Mouse (Mus musculus) yolk sac, embryonic 10.5 days (tissue): Measurements from ENCODE around the gene Junb.

ENCODE experiments used
- DNase-seq: peaks from one replicate; pipeline ENCODE4 v3.0.0-alpha.2; 2017; ENCODE audit warnings: low spot score

Junb gene

GRCm38 (mm10) chr8:84937620-84938485 lies 40.7 kb downstream of the Junb start:
- DNase-seq = no peak

- peak; percentile 42 for DNase-seq
These were observed 41.5 kb downstream of the Junb start, which contains the start of gene Mast1 for GRCm38 (mm10) chr8:84936962-84937546. Gene Mast1, minus strand, starts transcription at chr8:84937359.

DNA sequence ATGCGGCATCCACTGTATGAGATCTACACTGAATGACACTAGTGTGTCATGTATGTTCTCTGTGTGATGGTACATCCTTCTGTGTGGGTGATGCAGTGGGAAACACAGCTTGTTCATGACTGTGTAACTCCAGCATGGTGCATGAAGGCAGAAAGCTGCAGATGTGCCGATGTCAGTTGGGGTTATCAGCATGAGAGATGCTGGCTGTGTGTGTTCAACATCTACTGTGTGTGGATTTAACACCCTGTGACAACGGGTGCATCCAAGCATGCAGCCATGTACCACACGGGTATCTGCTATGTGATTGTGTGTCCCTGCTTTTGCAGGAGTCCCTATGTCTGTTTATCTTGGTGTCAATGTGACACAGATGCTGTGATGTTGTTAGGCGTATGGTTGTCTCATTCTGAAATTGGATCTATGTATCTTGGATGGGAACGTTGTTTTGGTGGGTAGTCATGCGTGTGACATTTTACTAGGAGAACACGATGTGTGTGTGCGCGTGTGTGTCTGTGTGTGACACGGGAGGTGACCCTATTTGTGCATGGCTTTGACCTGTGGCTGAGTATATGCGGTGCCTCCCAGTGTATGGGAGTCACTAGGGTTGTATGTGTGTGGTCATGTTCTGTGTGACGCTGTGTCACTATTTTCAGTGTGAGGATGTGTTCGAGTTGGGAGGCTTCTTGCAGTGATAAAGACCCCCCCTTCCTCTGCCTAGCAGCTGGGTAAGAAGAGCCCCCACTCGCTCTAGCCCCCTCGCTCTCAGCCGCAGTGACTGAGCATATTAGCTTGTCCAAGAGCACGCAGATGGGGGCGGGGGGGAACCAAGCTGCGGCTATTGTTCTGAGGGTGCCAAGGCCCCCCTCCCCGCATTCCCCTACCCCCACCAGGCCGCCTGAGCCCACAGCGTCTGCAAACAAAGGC lies 42.2 kb downstream of the Junb start:
- DNase-seq = no peak

- DNase-seq = no peak
These were observed 43.0 kb downstream of the Junb start for GRCm38 (mm10) chr8:84935489-84935888.

- no peak for DNase-seq
These were observed 43.7 kb downstream of the Junb start for GRCm38 (mm10) chr8:84934860-84935259.

- DNase-seq = no peak
These were observed 44.6 kb downstream of the Junb start for GRCm38 (mm10) chr8:84933767-84934559.

GRCm38 (mm10) chr8:84930582-84930981 lies 47.9 kb downstream of the Junb start:
- DNase-seq = no peak

DNA sequence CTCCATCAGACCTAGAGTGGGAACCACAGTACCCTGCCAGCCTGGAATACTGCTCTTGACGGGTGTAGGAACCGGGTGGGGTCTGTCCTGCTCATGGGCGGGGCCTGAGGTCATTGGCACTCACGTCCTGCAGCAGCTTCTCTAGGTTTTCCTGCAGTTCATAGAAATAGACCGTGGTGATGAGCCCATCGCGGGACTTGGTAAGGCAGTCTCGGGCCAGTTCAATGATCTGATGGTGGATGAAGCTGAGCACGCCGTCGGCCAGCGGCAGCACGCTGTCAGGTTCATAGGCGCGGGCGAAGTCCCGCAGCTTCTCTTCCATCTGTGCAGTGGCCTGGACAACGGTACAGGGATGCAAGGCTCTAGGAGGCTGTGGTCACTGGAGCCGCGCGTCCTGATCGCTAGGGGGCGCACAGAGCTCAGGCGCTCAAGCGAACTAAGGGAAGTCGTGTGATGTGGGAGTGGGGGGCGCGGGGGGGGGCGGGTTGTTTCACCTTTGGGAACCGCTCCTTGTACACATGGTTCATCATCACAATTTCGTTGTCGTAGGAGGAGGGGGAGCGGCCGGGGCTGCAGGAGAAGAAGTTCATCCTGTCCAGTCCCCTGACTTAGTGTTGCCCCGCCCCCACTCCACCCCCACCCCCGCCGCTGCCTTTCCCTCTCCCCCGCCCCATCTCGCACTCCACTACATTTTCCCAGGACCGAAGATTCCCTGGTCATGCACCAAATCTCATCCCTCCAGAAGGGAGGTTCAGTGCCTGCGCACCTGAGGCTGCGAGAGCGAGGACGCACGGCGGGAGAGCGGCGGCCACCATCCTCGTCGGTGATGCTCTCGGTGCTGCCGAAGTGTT lies 49.8 kb downstream of the Junb start:
- peak; percentile 52 for DNase-seq

DNA sequence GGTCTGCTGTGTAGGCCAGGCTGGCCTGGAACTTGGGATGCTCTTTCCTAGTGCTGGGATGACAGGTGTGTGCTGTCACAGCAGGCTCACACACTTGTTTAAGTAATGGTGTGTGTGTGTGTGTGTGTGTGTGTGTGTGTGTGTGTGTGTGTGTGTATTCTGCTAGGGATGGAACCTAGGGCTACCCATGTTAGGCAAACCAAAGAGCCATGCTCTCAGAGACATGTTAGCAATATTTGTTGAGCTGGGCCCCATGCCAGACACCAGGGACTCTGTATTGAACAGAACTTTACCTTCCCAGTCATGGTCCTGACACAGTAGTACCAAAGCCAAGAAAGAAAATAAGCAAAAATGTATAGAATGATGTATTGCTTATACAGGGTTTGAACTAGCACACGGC lies 51.0 kb downstream of the Junb start:
- DNase-seq = no peak

GRCm38 (mm10) chr8:84925557-84925956 lies 53.0 kb downstream of the Junb start:
- DNase-seq = no peak
